In the genomic region with DNA sequence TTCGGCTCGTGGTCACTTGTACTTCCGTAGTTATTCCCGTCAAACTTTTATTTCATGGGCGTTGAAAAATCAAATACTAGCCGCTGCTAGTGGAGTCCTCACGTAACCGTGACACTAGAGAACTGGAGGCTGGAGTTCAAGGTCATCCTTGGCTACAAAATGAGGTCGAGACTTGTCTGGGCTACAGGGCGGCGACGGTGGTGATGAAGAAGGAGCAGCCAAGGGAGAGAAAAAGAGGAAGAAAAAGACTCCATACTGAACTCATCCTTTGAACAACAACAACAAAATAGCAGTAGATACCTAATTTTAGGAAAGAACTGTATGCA, we compare ENCODE assay signal across 8 mouse cellular contexts. TPM values are rescaled to one million over a fixed set of nuclear protein-coding genes. Genes with fewer than 3 reads are reported as not detected.
DNase-seq lines count a peak whose midpoint lies in the region; ATAC-seq and TF ChIP-seq lines count a peak whose summit lies in the region.

No protein-coding gene starts in this region.

- H3K27ac ChIP-seq in embryonic facial prominence, embryonic 15.5 days (replicated peaks) = peak overlapping the region; percentile 98
- peak overlapping the region; percentile 100 for H3K27ac ChIP-seq in intestine, postnatal 0 days (ENCODE audit: low read depth, low read length)

- peak overlapping the region; percentile 58 for H3K4me2 ChIP-seq in embryonic facial prominence, embryonic 15.5 days (replicated peaks)
- peak overlapping the region; percentile 80 for H3K4me2 ChIP-seq in intestine, postnatal 0 days (replicated peaks; ENCODE audit: low read depth)

- no peak for ATAC-seq in embryonic facial prominence, embryonic 15.5 days (ENCODE audit: insufficient number of reproducible peaks, low FRiP score, low TSS enrichment, low read depth)
- no peak for ATAC-seq in intestine, postnatal 0 days
- ATAC-seq in monocyte, adult 5-6 weeks (replicated peaks; ENCODE audit: insufficient number of reproducible peaks, low FRiP score, low TSS enrichment, poor library complexity, severe bottlenecking) = 0 out of 2 replicates have a peak, but pooled peaks have one; percentile 37

- 1% methylated on average over 12 of the region's 12 CpGs for WGBS in embryonic facial prominence, embryonic 15.5 days
- WGBS in intestine, postnatal 0 days = under 1% methylated on average over 12 of the region's 12 CpGs

- DNase-seq in embryo, embryonic 10.5 days (ENCODE audit: low spot score) = peak; percentile 69
- DNase-seq in embryo, embryonic 9.5 days (ENCODE audit: extremely low spot score) = no peak
- peak; percentile 70 for DNase-seq in 416B (ENCODE audit: low read depth)
- no peak for DNase-seq in cerebellum, postnatal 36 days
- DNase-seq in frontal cortex, postnatal 36 days (ENCODE audit: low spot score in 2 of 2) = no peak

- TF ChIP-seq CTCF in intestine, postnatal 0 days (IDR thresholded peaks at IDR 0.05; ENCODE audit: low read depth) = no peak

- H3K4me3 ChIP-seq in embryonic facial prominence, embryonic 15.5 days (replicated peaks) = peak overlapping the region; percentile 78
- H3K4me3 ChIP-seq in intestine, postnatal 0 days (ENCODE audit: low read depth, low read length) = peak overlapping the region; percentile 91

- H3K4me1 ChIP-seq in embryonic facial prominence, embryonic 15.5 days = peaks cover 14% of the 10 kb centered on the region; the same call in 1 of the 2 replicates
- H3K4me1 ChIP-seq in intestine, postnatal 0 days (replicated peaks; ENCODE audit: control insufficient read depth, insufficient read depth, low read length) = no peaks in the 10 kb centered on the region

- peak overlapping the region; percentile 87 for H3K9ac ChIP-seq in embryonic facial prominence, embryonic 15.5 days
- peak overlapping the region; percentile 94 for H3K9ac ChIP-seq in intestine, postnatal 0 days (ENCODE audit: low read depth, low read length)

- H3K36me3 ChIP-seq in embryonic facial prominence, embryonic 15.5 days = no peaks in the 10 kb centered on the region
- H3K36me3 ChIP-seq in intestine, postnatal 0 days (ENCODE audit: control insufficient read depth, insufficient read depth) = peaks cover 4% of the 10 kb centered on the region; the same call in 1 of the 2 replicates

- H3K9me3 ChIP-seq in embryonic facial prominence, embryonic 15.5 days (replicated peaks) = no peaks in the 10 kb centered on the region
- H3K9me3 ChIP-seq in intestine, postnatal 0 days (ENCODE audit: control insufficient read depth) = no peaks in the 10 kb centered on the region

- no peaks in the 10 kb centered on the region for H3K27me3 ChIP-seq in embryonic facial prominence, embryonic 15.5 days
- no peaks in the 10 kb centered on the region for H3K27me3 ChIP-seq in intestine, postnatal 0 days (replicated peaks; ENCODE audit: control insufficient read depth, insufficient read depth, low read length)

RNA-seq across cellular contexts. Expression of a gene that starts 0.7 kb away (rescaled TPM):
- 39.8 and 40.7 TPM in 2 replicates for polyA plus RNA-seq in embryonic facial prominence, embryonic 15.5 days (2015; fragmentation: Nextera tagmentation; extraction: Ambion mirVana)
- polyA plus RNA-seq in intestine, postnatal 0 days (2015; fragmentation: Nextera tagmentation; extraction: Ambion mirVana) = 16.8 and 20.9 TPM in 2 replicates
- 179 to 243 TPM (median 180 TPM) in 3 replicates for total RNA-seq in monocyte, adult 5-6 weeks (2017)

Comparison
In these comparisons a context has a peak if more than half of its experiments do, and no peak if none do; other contexts are left out.
1. DNase-seq: peak in embryo, embryonic 10.5 days (single experiment) and 416B (single experiment); none in embryo, embryonic 9.5 days (single experiment), cerebellum, postnatal 36 days (0 of 2) and frontal cortex, postnatal 36 days (0 of 2).